Mouse (Mus musculus) ES-E14 (cell line): ENCODE data around the gene Hpca. TPM values are rescaled to one million over a fixed set of nuclear protein-coding genes. Genes with fewer than 3 reads are reported as not detected.

Experiments used
- DNase-seq: peaks from one replicate; pipeline ENCODE4 v3.0.0-alpha.2; 2013; ENCODE audit warnings: low read depth, low spot score
- H3K27ac ChIP-seq: 2 replicates; pipeline ENCODE4 v1.5.1; 2012; ENCODE audit warnings: low read depth, mild to moderate bottlenecking, low read length, moderate library complexity, mixed read lengths; ENCODE audit not compliant: poor library complexity, insufficient read depth, severe bottlenecking
- H3K36me3 ChIP-seq: 2 replicates; pipeline ENCODE4 v1.6.1; 2012; ENCODE audit warnings: mild to moderate bottlenecking, low read length, moderate library complexity, mixed read lengths; ENCODE audit not compliant: control insufficient read depth, poor library complexity, insufficient read depth, severe bottlenecking
- H3K4me1 ChIP-seq, 2 experiments: fragments of 150-350 bp in 1 of 2; sonication (generic) in 1 of 2; 2 replicates each; pipeline ENCODE4 v1.6.1; 2012; ENCODE audit warnings: low read length in 2 of 2, mild to moderate bottlenecking in 1 of 2, mixed read lengths in 1 of 2; ENCODE audit not compliant: control insufficient read depth in 2 of 2, insufficient read depth in 2 of 2, poor library complexity in 1 of 2
- H3K4me3 ChIP-seq, 2 experiments: fragments of 150-350 bp in 1 of 2; sonication (generic) in 1 of 2; 2 replicates each; pipeline ENCODE4 v1.5.1; 2012; ENCODE audit warnings: low read length in 2 of 2, low read depth in 1 of 2, mild to moderate bottlenecking in 1 of 2, mixed read lengths in 1 of 2; ENCODE audit not compliant: insufficient read depth in 1 of 2, poor library complexity in 1 of 2, severe bottlenecking in 1 of 2
- H3K9ac ChIP-seq: 2 replicates; pipeline ENCODE4 v1.6.1; 2012; ENCODE audit warnings: low read depth, mild to moderate bottlenecking, low read length, mixed read lengths; ENCODE audit not compliant: poor library complexity, insufficient read depth, severe bottlenecking
- H3K9me3 ChIP-seq: fragments of 150-350 bp; sonication (generic); 2 replicates; pipeline ENCODE4 v1.6.1; 2012; ENCODE audit warnings: low read depth, mild to moderate bottlenecking, low read length; ENCODE audit not compliant: control insufficient read depth, insufficient read depth
- CHD2 ChIP-seq: IDR thresholded peaks from 2 replicates; pipeline ENCODE4 v1.6.1; 2014; ENCODE audit warnings: mild to moderate bottlenecking, low read depth, low read length, inconsistent platforms
- HCFC1 ChIP-seq: IDR thresholded peaks from 2 replicates; pipeline ENCODE4 v1.6.1; 2012; ENCODE audit warnings: low read length, inconsistent platforms, borderline replicate concordance; ENCODE audit not compliant: insufficient read depth
- MAFK ChIP-seq: IDR thresholded peaks from 2 replicates; pipeline ENCODE4 v1.6.1; 2014; ENCODE audit warnings: mild to moderate bottlenecking, low read depth, low read length, inconsistent platforms; ENCODE audit not compliant: insufficient read depth
- ZC3H11A ChIP-seq: IDR thresholded peaks from 2 replicates; pipeline ENCODE4 v1.6.1; 2012; ENCODE audit warnings: low read depth, mild to moderate bottlenecking, inconsistent platforms, low read length, borderline replicate concordance
- ZNF384 ChIP-seq: IDR thresholded peaks from 2 replicates; pipeline ENCODE4 v1.6.1; 2012; ENCODE audit warnings: low read depth, low read length, inconsistent platforms
- in situ Hi-C, 2 experiments: fragments of 600-800 bp; cut with MboI; formaldehyde crosslinking; loops; one replicate each; pipeline ENCODE4 v1.15.1; 2025; ENCODE audit warnings: low sequenced_read_pairs in 2 of 2, inconsistent platforms in 1 of 2; ENCODE audit not compliant: unreplicated experiment in 2 of 2
- total RNA-seq: library from RNA; depleted of rRNA; stranded (reverse); fragments of 300-350 nt; gene quantifications from 2 replicates; pipeline ENCODE4 v1.2.3, GENCODE M21; 2012

Hpca gene
- total RNA-seq, 1 experiment = 4.4 TPM

DNA sequence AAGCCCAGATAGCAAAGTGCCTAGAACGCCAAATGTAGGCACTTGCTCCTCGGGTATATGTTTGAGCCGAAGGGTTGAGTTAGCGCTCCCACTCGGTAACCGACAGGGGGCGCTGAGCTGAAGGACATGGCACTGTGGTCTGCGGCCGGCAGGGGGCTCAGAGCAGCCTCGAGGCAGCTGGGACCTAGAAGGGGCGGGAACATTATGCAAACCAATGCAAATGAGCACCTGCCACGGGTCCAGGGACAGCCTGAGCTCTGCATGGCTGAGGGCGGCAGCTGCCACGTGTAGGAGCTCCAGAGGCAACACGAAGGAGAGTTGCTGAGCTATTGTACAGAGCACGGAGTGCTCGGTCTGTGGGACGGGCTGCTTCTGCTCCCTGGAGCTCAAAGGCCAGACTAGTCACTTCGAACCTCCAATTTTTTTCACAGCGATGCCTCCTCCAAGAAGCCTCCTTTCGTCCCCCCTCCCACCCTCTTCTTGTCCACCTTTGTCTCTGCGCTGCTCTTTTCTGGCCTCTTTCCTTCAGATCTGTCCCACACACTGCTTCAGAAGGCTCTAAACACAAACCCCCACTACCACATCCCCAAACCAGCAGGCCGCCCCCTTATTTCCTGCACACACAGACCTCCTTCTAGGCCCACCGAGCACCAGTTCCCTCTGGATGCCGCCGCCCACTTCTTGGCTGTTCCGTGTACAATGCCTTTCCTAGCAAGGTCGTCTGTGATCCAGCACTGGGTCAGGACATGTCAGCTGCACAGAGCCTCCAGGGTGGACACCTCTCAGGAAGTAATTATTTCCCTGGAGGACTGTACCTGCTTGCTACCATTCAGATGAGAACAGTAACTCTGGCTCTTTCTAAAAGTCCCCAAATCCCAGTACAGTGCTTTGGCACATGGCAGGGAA lies 8.5 kb downstream of the Hpca start:
- peak; percentile 96 for DNase-seq
- H3K9me3 ChIP-seq = no peaks in the 10 kb centered on the region
- 0 out of 4 replicates have a peak overlapping the region, but pooled peaks of 1 of the 2 experiments have one; percentile 4 for H3K4me3 ChIP-seq
- in situ Hi-C loops = no loop called here
- peak overlapping the region; percentile 9; the same call in 1 of the 2 replicates for H3K9ac ChIP-seq
- peak; percentile 8; the same call in 1 of the 2 replicates for TF ChIP-seq ZNF384
- TF ChIP-seq CHD2 = no peak
- TF ChIP-seq HCFC1 = peak; percentile 77; the same call in 1 of the 2 replicates
- TF ChIP-seq ZC3H11A = peak; percentile 67; the same call in 1 of the 2 replicates
- H3K36me3 ChIP-seq = no peaks in the 10 kb centered on the region
- peaks cover 4 to 10% of the 10 kb centered on the region in 2 experiments for H3K4me1 ChIP-seq
- H3K27ac ChIP-seq = no peak overlapping the region

DNA sequence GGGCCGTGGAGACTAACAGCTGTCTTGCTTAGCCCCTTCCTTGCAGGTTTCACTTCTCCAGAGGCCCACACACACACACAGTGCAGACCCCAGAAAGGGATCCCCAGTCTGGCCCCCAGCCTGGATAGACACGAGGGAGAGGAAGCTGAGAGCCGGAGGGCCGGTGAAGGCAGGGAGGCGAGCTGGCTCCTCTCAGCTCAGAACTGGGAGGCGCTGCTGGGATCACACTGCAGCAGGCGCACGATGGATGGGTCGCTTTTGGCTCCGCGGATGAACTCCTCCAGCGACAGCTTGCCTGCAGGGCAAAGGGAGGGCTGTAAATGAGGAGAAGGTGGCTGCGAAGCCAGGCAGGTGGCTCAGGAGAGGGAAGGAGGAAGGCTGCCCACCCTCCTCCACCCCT lies 9.6 kb downstream of the Hpca start:
- Histone ChIP-seq H3K9ac (no peak overlapping the region; the same call in 1 of the 2 replicates), H3K27ac (no peak overlapping the region), H3K4me1 (peaks cover 4 to 13% of the 10 kb centered on the region in 2 experiments), H3K9me3 (no peaks in the 10 kb centered on the region), H3K36me3 (no peaks in the 10 kb centered on the region), H3K4me3 (no peak overlapping the region)
- DNase-seq = no peak
- in situ Hi-C loops = no loop called here
- TF ChIP-seq MAFK (no peak), HCFC1 (no peak), ZNF384 (no peak), CHD2 (no peak), ZC3H11A (no peak)

DNA sequence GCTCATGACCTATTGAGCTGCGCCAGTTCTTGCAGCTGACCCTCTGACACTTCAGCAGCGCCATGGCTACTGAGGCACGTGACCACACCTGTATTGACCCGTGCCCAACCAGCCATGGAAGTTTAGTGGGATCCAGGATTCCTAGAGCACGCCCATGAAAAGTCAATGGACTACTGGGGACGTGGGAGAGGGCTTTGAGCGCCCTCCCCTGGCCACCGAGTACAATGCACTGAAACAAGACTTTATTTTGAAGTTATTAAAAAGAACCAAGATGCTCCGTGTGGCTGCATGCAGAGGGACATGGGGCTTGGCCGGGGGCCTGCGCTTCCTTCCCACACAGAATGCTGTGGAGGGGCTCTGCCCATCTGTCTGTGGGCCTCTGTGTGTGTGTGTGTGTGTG lies 10.5 kb downstream of the Hpca start:
- Histone ChIP-seq H3K4me3 (no peak overlapping the region), H3K36me3 (no peaks in the 10 kb centered on the region), H3K4me1 (peaks cover 4 to 16% of the 10 kb centered on the region in 2 experiments), H3K27ac (no peak overlapping the region), H3K9me3 (no peaks in the 10 kb centered on the region), H3K9ac (no peak overlapping the region)
- no peak for DNase-seq
- TF ChIP-seq HCFC1 (no peak), MAFK (no peak), ZC3H11A (peak; percentile 28; the same call in 1 of the 2 replicates)
- in situ Hi-C loops = no loop called here

GRCm38 (mm10) chr4:129110804-129111203 lies 11.0 kb downstream of the Hpca start:
- DNase-seq = no peak
- peaks cover 4 to 22% of the 10 kb centered on the region in 2 experiments for H3K4me1 ChIP-seq
- H3K27ac ChIP-seq = no peak overlapping the region
- no peak for TF ChIP-seq ZNF384
- no peak for TF ChIP-seq HCFC1
- TF ChIP-seq MAFK = no peak
- no peak for TF ChIP-seq CHD2
- H3K9me3 ChIP-seq = no peaks in the 10 kb centered on the region
- in situ Hi-C loops = no loop called here
- no peaks in the 10 kb centered on the region for H3K36me3 ChIP-seq
- no peak overlapping the region for H3K9ac ChIP-seq
- no peak overlapping the region for H3K4me3 ChIP-seq
